Mouse (Mus musculus): ENCODE results near the gene Bola2. TPM values are rescaled to one million over a fixed set of nuclear protein-coding genes. Genes with fewer than 3 reads are reported as not detected.
"Not testable (repeated sequence)": the region's sequence is repeated elsewhere in the genome, so short reads cannot be mapped to it uniquely, and the experiment has no call there.

The Bola2 gene
- polyA plus RNA-seq, 1 experiment from 2014 or later = 160 TPM

DNA sequence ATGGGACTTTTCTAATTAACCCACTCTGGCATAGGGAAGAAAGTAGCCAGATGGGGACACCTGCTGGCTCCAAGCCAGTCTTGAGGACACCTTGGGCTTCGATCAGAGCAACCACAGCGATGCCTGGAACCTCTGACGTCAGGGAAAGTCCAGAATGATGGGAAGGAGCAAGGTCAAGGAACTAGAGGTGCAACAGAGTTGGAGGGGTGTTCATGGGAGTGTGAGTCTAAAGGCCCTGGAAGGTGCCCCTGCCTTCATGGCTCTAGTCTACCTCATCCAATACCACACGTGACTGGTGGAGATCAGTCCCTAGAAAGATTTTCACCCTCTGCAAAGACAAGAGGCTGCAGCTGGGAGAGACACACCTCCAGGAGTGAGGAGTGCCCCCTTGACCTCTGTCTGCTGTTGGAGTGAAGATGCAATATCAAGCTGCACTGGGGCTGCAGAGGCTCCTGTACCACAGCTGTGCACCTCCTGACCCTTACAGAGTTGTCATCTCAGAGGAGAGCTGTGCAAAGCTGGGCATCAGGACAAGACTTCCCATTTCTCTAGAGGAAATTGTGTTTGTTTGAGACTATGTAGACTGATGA lies 18.5 kb upstream of the Bola2 start:
- Histone ChIP-seq H3K9ac (ENCODE audit: low read length) (no peak overlapping the region), H3K27ac (replicated peaks; ENCODE audit: low read depth, low read length) (no peak overlapping the region), H3K4me1 (ENCODE audit: control insufficient read depth, insufficient read depth, low read length) (no peaks in the 10 kb centered on the region), H3K9me3 (ENCODE audit: control insufficient read depth, low read length) (no peaks in the 10 kb centered on the region), H3K4me2 (ENCODE audit: low read depth, severe bottlenecking) (no peak overlapping the region), H3K4me3 (ENCODE audit: low read depth, low read length) (no peak overlapping the region), H3K27me3 (ENCODE audit: control insufficient read depth, insufficient read depth, low read length) (no peaks in the 10 kb centered on the region), H3K36me3 (ENCODE audit: control insufficient read depth, insufficient read depth, low read length) (peaks cover 2% of the 10 kb centered on the region; the same call in 1 of the 2 replicates)
- DNase-seq (ENCODE audit: low spot score) (no peak), ATAC-seq (ENCODE audit: insufficient number of reproducible peaks, low FRiP score, low TSS enrichment, low read depth) (no peak)
- WGBS = 85% methylated on average over 4 of the region's 4 CpGs

DNA sequence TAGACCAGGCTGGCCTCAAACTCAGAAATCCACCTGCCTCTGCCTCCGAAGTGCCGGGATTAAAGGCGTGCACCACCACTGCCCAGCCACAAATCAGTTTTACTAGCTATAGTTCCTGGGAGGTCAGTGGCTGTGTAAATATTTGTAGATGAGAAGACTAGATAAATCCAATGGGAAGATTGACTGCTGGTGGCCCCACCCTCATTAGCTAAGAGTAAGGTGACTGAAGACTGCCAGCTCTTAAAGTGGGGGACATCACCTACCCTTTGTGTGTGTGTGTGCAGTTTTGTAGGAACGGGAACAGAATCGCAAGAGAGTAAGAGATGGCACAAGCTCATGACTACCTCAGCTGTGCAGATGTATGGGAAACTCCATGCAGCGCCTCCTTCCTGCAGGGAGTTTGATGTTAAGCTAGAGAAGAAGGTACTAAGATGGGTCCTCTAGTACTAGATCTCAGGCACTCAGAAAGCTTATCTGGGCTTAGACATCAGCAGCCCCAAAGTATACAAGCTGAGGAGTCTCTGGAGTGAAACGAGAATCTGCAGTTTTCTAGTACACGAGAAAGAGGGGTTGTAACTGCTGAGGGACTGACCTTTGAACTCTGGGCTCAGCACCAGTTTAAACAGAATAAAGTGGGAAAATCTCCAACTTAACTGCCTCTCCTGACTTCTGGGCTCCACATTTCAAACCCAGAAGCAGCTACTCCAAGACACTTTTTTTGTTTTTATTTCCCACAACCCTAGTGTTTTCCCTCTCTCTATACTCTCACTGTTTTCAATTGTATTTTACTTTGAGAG lies 16.5 kb upstream of the Bola2 start:
- Histone ChIP-seq H3K9me3 (ENCODE audit: control insufficient read depth, low read length) (no peaks in the 10 kb centered on the region), H3K4me1 (ENCODE audit: control insufficient read depth, insufficient read depth, low read length) (no peaks in the 10 kb centered on the region), H3K4me3 (ENCODE audit: low read depth, low read length) (no peak overlapping the region), H3K9ac (ENCODE audit: low read length) (no peak overlapping the region), H3K4me2 (ENCODE audit: low read depth, severe bottlenecking) (no peak overlapping the region), H3K27me3 (ENCODE audit: control insufficient read depth, insufficient read depth, low read length) (no peaks in the 10 kb centered on the region), H3K36me3 (ENCODE audit: control insufficient read depth, insufficient read depth, low read length) (no peaks in the 10 kb centered on the region), H3K27ac (replicated peaks; ENCODE audit: low read depth, low read length) (no peak overlapping the region)
- ATAC-seq (ENCODE audit: insufficient number of reproducible peaks, low FRiP score, low TSS enrichment, low read depth) (no peak), DNase-seq (ENCODE audit: low spot score) (no peak)
- WGBS = 71% methylated on average over 8 of the region's 8 CpGs

DNA sequence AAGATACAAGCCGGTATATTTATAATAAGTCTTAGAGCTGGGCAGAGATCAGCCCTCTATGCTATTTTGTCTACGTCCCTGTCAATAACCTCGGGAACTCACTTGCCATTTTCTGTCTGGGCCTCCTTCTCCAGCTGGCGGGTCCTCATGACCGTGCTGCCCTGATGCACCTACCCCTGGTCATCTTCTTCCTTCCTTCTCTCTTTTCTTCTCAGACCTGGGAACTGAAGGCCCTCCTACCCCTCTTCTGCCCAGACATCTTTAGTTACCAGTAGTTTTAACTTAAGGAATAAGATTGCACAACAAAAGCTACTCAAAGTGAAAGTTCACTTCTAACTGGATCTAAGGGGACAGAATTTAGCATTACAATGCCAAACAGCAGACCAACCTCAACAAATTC lies 15.5 kb upstream of the Bola2 start:
- no peak overlapping the region for H3K27ac ChIP-seq (replicated peaks; ENCODE audit: low read depth, low read length)
- H3K36me3 ChIP-seq (ENCODE audit: control insufficient read depth, insufficient read depth, low read length) = no peaks in the 10 kb centered on the region
- no peak overlapping the region for H3K4me2 ChIP-seq (ENCODE audit: low read depth, severe bottlenecking)
- no peak for DNase-seq (ENCODE audit: low spot score)
- 91% methylated on average over 5 of the region's 5 CpGs for WGBS
- no peak overlapping the region for H3K4me3 ChIP-seq (ENCODE audit: low read depth, low read length)
- H3K9me3 ChIP-seq (ENCODE audit: control insufficient read depth, low read length) = no peaks in the 10 kb centered on the region
- no peaks in the 10 kb centered on the region for H3K27me3 ChIP-seq (ENCODE audit: control insufficient read depth, insufficient read depth, low read length)
- no peak for ATAC-seq (ENCODE audit: insufficient number of reproducible peaks, low FRiP score, low TSS enrichment, low read depth)
- no peak overlapping the region for H3K9ac ChIP-seq (ENCODE audit: low read length)
- no peaks in the 10 kb centered on the region for H3K4me1 ChIP-seq (ENCODE audit: control insufficient read depth, insufficient read depth, low read length)

DNA sequence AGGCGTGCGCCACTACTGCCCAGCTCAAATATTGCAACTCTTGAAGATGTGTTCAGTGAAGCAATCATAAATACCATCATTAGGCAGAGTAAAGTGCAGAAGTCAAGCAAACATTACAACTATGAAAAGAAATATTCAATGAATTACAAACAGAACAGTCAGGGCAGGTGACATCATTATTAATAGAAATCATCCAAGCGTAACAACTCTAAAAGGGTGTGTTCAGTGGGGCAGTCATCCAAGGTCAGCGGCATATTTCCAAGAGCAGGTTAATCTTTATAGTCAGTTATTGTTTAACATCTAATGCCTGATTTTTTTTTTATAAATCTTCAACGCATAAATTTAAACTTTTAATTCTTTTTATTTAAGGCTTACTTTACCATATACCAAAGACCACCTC lies 14.0 kb upstream of the Bola2 start:
- Histone ChIP-seq H3K4me3 (ENCODE audit: low read depth, low read length) (no peak overlapping the region), H3K9ac (ENCODE audit: low read length) (no peak overlapping the region), H3K27ac (replicated peaks; ENCODE audit: low read depth, low read length) (no peak overlapping the region), H3K4me1 (ENCODE audit: control insufficient read depth, insufficient read depth, low read length) (no peaks in the 10 kb centered on the region), H3K4me2 (ENCODE audit: low read depth, severe bottlenecking) (no peak overlapping the region), H3K9me3 (ENCODE audit: control insufficient read depth, low read length) (no peaks in the 10 kb centered on the region), H3K36me3 (ENCODE audit: control insufficient read depth, insufficient read depth, low read length) (no peaks in the 10 kb centered on the region), H3K27me3 (ENCODE audit: control insufficient read depth, insufficient read depth, low read length) (no peaks in the 10 kb centered on the region)
- WGBS = 96% methylated on average over 5 of the region's 5 CpGs
- DNase-seq (ENCODE audit: low spot score) = no peak
- ATAC-seq (ENCODE audit: insufficient number of reproducible peaks, low FRiP score, low TSS enrichment, low read depth) = no peak

DNA sequence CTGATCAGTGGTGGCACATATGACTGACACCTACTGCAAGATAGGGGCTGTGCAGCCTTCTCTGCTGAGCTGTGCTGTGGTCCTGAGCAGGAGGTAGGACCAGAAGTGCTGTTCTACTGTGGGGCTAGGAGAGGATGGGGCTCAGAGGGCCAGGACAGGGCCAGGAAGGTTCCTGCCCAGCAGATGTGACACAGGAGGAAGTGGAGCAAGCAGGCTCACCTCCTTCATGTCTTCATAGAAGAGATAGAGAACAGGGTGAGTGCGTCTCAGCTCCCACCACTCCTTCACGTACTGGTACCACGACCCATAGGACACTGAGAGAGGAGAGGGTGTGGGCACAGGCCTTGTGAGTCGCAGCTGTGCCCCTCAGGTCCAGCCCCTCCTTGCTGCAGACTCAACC lies 7.0 kb upstream of the Bola2 start:
- DNase-seq (ENCODE audit: low spot score); H3K27me3 ChIP-seq (ENCODE audit: control insufficient read depth, insufficient read depth, low read length); H3K27ac ChIP-seq (replicated peaks; ENCODE audit: low read depth, low read length); H3K4me1 ChIP-seq (ENCODE audit: control insufficient read depth, insufficient read depth, low read length); H3K4me2 ChIP-seq (ENCODE audit: low read depth, severe bottlenecking); H3K9me3 ChIP-seq (ENCODE audit: control insufficient read depth, low read length); H3K36me3 ChIP-seq (ENCODE audit: control insufficient read depth, insufficient read depth, low read length); H3K9ac ChIP-seq (ENCODE audit: low read length); H3K4me3 ChIP-seq (ENCODE audit: low read depth, low read length); ATAC-seq (ENCODE audit: insufficient number of reproducible peaks, low FRiP score, low TSS enrichment, low read depth): not testable (repeated sequence)
- 87% methylated on average over 3 of the region's 4 CpGs for WGBS

DNA sequence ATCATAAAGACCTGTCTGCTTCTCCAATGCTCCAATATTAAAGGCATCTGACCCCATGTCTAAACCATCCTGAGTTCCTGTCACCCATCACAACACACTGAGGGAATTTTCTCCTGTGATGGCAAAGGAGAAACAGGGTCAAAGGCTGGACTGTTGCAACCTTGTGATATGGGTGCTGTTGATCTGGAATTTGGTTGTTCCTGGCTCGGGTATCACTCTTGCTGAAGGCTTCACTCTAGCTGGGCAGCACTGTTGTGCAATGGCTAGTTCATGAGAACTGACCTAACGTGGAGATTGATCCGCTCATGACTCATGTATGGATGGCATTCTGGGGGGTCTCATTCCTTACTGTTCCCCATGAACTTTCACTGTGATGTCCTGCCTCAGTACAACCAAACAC lies 6.2 kb upstream of the Bola2 start:
- Histone ChIP-seq H3K9me3 (ENCODE audit: control insufficient read depth, low read length) (no peaks in the 10 kb centered on the region), H3K4me3 (ENCODE audit: low read depth, low read length) (no peak overlapping the region), H3K4me1 (ENCODE audit: control insufficient read depth, insufficient read depth, low read length) (no peaks in the 10 kb centered on the region), H3K4me2 (ENCODE audit: low read depth, severe bottlenecking) (no peak overlapping the region), H3K36me3 (ENCODE audit: control insufficient read depth, insufficient read depth, low read length) (peaks cover 7% of the 10 kb centered on the region), H3K27me3 (ENCODE audit: control insufficient read depth, insufficient read depth, low read length) (no peaks in the 10 kb centered on the region), H3K9ac (ENCODE audit: low read length) (no peak overlapping the region), H3K27ac (replicated peaks; ENCODE audit: low read depth, low read length) (no peak overlapping the region)
- ATAC-seq (ENCODE audit: insufficient number of reproducible peaks, low FRiP score, low TSS enrichment, low read depth) (no peak), DNase-seq (ENCODE audit: low spot score) (no peak)
- WGBS = 94% methylated on average over 3 of the region's 3 CpGs

DNA sequence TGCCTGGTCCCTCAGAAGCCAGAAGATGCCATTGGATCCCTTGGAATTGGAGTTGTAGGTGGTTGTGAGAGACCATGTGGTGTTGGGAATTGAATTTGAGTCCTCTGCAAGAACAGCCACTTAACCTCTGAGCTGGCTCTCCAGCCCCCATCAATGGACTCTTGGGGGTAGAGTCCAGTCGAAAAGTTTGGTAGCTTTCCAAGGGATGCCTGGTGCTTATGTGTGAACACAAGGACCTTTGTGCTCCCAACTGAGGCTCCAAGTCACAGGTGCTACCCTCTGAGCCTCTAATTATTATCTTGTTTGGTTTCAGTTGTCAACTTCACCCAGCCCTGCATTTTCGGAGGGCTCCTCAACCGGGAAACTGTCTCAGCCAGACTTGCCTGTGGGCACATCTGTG lies 4.5 kb upstream of the Bola2 start:
- 91% methylated on average over 3 of the region's 3 CpGs for WGBS
- Histone ChIP-seq H3K36me3 (ENCODE audit: control insufficient read depth, insufficient read depth, low read length) (peaks cover 7% of the 10 kb centered on the region), H3K27me3 (ENCODE audit: control insufficient read depth, insufficient read depth, low read length) (no peaks in the 10 kb centered on the region), H3K4me1 (ENCODE audit: control insufficient read depth, insufficient read depth, low read length) (peaks cover 4% of the 10 kb centered on the region; the same call in 1 of the 2 replicates), H3K27ac (replicated peaks; ENCODE audit: low read depth, low read length) (no peak overlapping the region), H3K9me3 (ENCODE audit: control insufficient read depth, low read length) (no peaks in the 10 kb centered on the region), H3K4me2 (ENCODE audit: low read depth, severe bottlenecking) (no peak overlapping the region), H3K4me3 (ENCODE audit: low read depth, low read length) (no peak overlapping the region), H3K9ac (ENCODE audit: low read length) (no peak overlapping the region)
- ATAC-seq (ENCODE audit: insufficient number of reproducible peaks, low FRiP score, low TSS enrichment, low read depth) (no peak), DNase-seq (ENCODE audit: low spot score) (no peak)

DNA sequence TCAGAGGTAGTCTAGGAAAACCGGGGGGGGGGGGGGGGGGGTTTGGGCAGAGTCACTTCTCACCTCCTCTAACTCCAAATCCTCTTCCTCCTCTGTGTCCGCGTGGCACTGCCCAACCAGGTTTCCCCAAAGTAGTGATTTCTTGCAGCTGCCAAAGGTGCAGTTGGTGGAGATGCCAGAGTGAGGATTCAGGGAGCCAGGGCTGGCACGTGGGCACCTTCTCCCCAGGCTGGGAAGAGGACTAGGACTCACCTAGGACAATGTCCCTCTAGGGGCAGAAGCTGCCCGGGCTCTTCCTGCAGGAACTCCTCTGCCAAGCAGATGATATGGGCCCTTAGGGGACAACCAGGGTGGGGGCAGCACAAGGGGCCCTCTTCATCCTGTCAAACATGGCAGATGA lies 3.5 kb upstream of the Bola2 start:
- Histone ChIP-seq H3K27me3 (ENCODE audit: control insufficient read depth, insufficient read depth, low read length) (no peaks in the 10 kb centered on the region), H3K27ac (replicated peaks; ENCODE audit: low read depth, low read length) (no peak overlapping the region), H3K9me3 (ENCODE audit: control insufficient read depth, low read length) (no peaks in the 10 kb centered on the region), H3K9ac (ENCODE audit: low read length) (no peak overlapping the region), H3K36me3 (ENCODE audit: control insufficient read depth, insufficient read depth, low read length) (peaks cover 7% of the 10 kb centered on the region), H3K4me1 (ENCODE audit: control insufficient read depth, insufficient read depth, low read length) (peaks cover 7% of the 10 kb centered on the region; the same call in 1 of the 2 replicates), H3K4me2 (ENCODE audit: low read depth, severe bottlenecking) (no peak overlapping the region), H3K4me3 (ENCODE audit: low read depth, low read length) (no peak overlapping the region)
- ATAC-seq (ENCODE audit: insufficient number of reproducible peaks, low FRiP score, low TSS enrichment, low read depth) (no peak), DNase-seq (ENCODE audit: low spot score) (no peak)
- 80% methylated on average over 5 of the region's 5 CpGs for WGBS
